Mouse (Mus musculus) heart, postnatal 36 days (tissue): ENCODE measurements around the gene Gm21962. TPM values are rescaled to one million over a fixed set of nuclear protein-coding genes. Genes with fewer than 3 reads are reported as not detected.

Experiments
- DNase-seq, 2 experiments: peaks; one replicate each; pipeline ENCODE4 v3.0.0; 2021 to 2022
- intact Hi-C: fragments of 180-260 bp; cut with DNase I; formaldehyde crosslinking; loops from one replicate; pipeline ENCODE4 v1.15.1; 2025
- microRNA-seq, 2 experiments: library from miRNA; unstranded; fragments of <30 nt; microRNA quantifications; one replicate each; pipeline ENCODE4 v1.2.0; 2021; ENCODE audit warnings: borderline number of aligned reads in 2 of 2
- total RNA-seq, 2 experiments: library from RNA; stranded (reverse); gene quantifications; 2 replicates each; pipeline ENCODE4 v1.2.3; 2021

Gm21962 gene
- total RNA-seq, 2 experiments from 2014 or later, result not detected

DNA sequence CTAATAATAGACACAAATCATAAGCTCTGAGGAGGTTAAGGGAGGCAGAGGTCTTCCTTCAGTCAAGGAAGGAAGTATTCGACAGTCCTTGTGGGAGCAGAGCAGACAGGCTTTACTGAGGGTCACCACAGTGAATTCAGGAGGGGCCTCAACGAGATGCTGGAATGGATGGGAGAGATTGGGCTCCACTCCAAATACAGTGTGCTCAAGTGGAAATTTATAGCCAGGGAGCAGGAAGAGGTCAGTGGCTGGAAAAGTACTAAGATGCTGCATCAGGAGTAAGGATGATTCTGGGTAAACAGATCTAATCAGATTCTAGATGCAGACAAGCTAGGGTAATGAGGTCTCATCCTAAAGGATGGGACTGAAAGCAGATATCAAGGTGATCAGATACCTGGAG lies 44.6 kb downstream of the Gm21962 start:
- no peak for DNase-seq
- intact Hi-C loops, result no loop called here

DNA sequence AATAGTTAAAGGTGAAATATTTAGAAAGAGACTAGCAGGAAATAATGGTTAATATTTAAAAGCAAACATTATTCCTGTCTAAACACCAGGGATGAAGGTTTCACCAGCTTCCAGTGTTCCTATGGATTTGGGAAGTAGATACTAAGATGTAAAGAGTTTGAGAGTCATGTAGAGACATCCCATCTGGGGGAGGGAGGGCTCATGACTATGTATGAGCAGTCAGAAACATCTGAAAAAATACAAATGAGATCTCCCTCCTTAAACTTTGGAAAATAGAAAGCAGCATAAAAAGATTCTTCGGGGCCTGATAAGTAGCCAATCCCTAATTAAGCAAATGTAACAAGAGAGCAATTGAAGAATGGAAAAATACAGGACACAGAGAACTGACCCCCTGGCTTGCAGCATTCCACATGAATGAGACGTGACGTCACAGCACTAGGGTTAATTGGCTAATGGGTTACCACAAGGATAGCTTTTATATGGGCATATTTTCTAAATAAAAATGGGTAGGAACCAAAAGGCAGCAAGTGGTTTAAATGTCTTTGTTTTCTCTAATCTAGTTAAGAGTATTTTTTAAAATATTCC lies 45.3 kb downstream of the Gm21962 start:
- intact Hi-C loops, result no loop called here
- no peak for DNase-seq

Small RNA genes lying within 50 kb of the gene (microRNA-seq; reads per million reads assigned to microRNA genes)
- gene Gm22468, result 0 reads per million in 2 experiments

Other genes with a start within 250 kb of the Gm21962 start
- gene Ddit4l, start 49.9 kb upstream of the Gm21962 start, total RNA-seq, result 1 to 10 TPM; 1.6 to 3.3 TPM
- gene H2afz, start 193.0 kb downstream of the Gm21962 start, total RNA-seq, result 10 to 100 TPM; 60.4 to 61.0 TPM
- 1 to 10 TPM; 8.4 to 8.8 TPM for gene Dnajb14, start 196.2 kb downstream of the Gm21962 start, total RNA-seq
- 10 to 100 TPM; 91.1 to 93.8 TPM for gene Lamtor3, start 247.0 kb downstream of the Gm21962 start, total RNA-seq